Mouse (Mus musculus) neutrophil, adult 5-6 weeks (primary cell): ENCODE results near the gene Slc52a3. TPM values are rescaled to one million over a fixed set of nuclear protein-coding genes. Genes with fewer than 3 reads are reported as not detected.

Source experiments
- ATAC-seq: fragments of 151-379, 151-347 bp; 2 replicates; pipeline ENCODE4 v1.8.0; 2017; ENCODE audit warnings: mild to moderate bottlenecking, moderate TSS enrichment; ENCODE audit not compliant: insufficient number of reproducible peaks, poor library complexity, low FRiP score, severe bottlenecking; ENCODE audit errors: extremely low read depth
- total RNA-seq: library from RNA; stranded (forward); fragments of 200-1000 nt; gene quantifications from 2 replicates; pipeline ENCODE4 v1.2.3, GENCODE M21; 2017

The Slc52a3 gene
- total RNA-seq, 1 experiment from 2014 or later = 1.4 TPM

- no peak for ATAC-seq
These were observed 28.6 kb downstream of the Slc52a3 start for GRCm38 (mm10) chr2:152024883-152025422.

GRCm38 (mm10) chr2:152029252-152030082 is 33.2 kb downstream of the Slc52a3 start:
- ATAC-seq = peak; percentile 77

DNA sequence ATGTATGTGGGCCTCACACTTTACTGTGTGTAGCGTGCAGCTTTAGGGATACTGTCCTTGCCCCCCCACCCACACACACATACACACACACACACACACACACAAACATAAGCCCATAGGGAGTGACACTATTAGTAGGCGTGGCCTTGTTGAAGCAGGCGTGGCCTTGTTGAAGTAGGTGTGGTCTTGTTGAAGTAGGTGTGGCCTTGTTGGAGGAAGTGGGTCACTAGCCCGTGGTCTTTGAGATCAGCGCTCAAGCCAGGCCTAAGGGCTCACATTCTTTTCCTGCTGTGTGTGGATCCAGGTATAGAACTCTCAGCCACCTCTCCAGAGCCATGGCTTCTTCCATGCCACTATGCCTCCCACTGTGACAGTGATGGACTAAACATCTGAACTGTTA is 34.7 kb downstream of the Slc52a3 start:
- ATAC-seq = no peak

DNA sequence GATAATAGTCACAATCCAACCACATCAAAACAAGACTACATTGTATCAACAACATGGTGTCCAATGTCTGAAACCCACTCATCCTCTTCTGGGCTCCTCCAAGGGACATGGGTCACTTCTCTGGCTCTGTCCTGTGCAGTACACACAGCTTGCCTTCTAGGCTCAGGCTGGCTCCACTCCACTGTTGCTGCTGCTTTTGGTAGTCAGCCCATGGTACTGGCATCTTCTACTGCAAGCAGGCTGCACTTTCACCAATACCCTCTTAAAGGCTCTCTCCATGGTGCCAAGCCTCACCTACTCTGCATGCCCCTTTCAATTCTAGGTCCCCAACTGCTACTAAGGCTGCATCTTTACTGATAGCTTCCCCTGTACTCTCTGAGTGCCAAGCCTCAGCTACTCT is 43.8 kb downstream of the Slc52a3 start:
- no peak for ATAC-seq

DNA sequence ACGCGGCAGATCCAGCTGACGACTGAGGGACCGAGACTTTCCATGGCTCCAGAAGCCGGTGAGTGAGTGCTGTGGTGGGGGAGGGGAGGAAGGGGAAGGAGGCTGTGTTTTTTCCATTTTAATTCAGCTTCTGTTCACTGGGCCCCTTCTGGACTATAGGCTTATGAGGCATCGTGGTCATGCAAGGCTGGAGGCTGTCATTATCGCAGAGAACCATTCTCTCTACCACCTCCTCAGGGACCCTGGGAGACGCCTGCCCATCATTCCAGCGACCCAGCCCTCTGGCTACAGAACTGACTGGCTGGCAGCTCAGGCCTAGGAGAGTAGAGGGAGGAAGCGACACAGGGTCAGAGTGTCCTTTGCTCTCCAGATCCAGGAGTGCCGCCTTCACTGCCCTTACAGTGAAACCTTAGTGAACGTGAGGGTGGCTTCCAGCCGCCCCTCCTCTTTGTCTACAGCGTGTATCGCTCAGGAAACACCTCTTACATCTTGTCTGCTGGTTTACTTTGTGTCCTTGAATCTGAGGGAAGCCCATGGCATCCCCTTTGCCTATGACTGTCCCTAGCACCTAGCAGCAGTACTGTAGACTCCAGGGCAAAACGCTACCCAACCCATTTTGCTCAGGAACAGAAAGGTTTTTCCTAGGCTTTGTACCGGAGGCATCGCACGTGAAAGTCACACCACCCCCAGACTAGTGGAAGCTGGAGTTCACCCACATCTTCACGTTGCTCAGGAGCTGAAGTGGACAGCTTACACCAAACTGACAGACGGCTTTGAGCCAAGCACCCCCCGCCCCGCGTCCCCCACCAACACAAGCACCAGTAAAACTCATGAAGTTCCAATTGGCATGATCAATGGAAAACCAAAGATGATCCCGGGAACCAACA is 51.0 kb downstream of the Slc52a3 start:
- ATAC-seq = no peak

DNA sequence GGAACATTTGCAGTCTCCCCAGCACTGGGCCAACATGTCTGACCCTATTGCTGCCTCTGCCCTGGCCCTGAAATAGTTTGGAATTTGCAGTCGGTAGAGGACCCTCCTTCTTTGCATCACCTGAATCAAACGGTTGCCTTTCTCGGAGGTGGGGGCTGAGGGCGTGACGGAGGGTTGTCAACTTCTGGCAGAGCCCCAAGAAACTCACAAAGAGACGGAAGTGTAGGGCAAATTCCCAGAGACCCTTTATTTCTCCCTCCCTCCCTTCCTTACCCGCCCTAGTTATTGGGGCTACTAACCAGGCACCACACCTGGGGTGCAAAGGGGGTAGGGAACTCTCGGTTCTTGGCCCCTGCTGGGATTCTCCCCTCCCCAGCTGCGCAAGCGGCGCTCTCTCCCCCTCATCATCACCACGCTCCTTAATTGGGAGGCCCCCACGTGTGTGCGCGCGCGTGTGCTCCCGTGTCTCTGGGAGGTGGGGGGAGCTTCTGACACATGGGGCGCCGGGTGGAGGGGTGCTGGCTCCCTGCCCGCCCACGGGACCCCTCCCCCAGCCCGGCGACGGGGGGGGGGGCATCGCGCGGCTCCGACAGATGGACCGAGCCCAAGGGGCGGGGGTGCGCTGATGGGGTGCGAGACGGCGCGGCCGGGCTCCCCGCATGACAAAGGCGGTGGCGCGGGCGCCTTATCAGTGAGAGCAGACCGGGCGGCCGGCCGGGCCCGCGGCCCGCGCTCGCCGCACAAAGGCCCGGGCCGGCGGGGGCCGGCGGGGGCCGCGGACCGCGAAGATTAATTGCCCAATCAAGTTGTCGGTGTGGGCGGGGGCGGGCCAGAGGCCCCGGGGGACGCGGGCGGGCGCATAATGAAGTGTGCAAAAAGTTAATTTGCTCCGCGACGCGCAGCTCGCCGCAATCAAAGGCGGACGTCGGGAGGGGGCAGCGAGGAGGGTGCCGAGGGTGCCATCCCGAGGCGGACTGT is 52.0 kb downstream of the Slc52a3 start:
- no peak for ATAC-seq

DNA sequence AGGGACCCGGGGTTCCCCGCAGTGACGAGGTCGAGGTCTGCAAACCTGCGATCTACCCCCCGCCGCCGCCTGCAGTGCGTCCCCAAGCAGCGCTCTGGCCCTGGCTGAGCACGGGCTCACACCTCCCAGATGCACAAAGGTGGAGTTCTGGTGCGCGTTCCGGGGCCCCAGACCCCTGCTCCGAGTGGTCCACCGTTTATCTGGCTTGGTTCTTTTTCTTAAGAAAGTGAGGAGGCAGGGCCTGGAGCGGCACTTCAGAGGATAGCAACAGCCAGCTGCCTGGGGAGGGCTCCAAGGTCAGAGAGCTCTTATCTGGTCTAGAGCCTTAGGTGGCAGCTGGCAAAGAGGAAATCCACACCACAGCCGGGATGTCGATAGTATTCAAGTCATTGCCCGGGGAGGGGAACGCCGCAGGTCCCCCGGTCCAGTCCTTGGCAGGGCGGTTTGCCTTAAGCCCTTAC is 52.7 kb downstream of the Slc52a3 start:
- ATAC-seq = no peak

- no peak for ATAC-seq
These were observed 53.4 kb downstream of the Slc52a3 start for GRCm38 (mm10) chr2:152049611-152050270.

- no peak for ATAC-seq
These were observed 54.0 kb downstream of the Slc52a3 start for GRCm38 (mm10) chr2:152050316-152050715.

- no peak for ATAC-seq
These were observed 55.7 kb downstream of the Slc52a3 start for GRCm38 (mm10) chr2:152051985-152052384.

- ATAC-seq = no peak
These were observed 59.1 kb downstream of the Slc52a3 start for GRCm38 (mm10) chr2:152055406-152055805.

- no peak for ATAC-seq
These were observed 60.3 kb downstream of the Slc52a3 start for GRCm38 (mm10) chr2:152056368-152057251.

DNA sequence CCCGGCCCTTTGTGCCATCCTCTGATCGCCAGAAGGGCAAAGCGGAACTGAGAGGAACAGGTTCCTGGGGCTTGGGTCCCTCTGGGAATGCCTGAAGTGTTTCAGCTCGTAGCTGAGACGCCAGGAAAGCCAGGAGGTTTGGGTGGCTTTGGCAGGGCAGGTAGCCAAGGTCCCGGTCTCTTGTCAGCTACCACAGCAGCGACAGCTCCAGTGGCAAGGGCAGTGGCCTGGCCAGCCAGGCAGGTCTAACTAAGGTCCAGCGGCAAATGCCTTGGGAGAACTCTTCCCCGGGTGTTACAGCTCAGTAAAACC is 60.9 kb downstream of the Slc52a3 start:
- ATAC-seq = no peak

Other genes with a start within 250 kb of the Slc52a3 start
- not detected in 2 replicates for gene Rspo4, start 153.6 kb upstream of the Slc52a3 start, total RNA-seq
- gene Angpt4, start 85.3 kb upstream of the Slc52a3 start, total RNA-seq = not detected in 2 replicates
- 5.3 and 7.4 TPM in 2 replicates for gene Fam110a, start 16.3 kb upstream of the Slc52a3 start, total RNA-seq
- gene Scrt2, start 85.0 kb downstream of the Slc52a3 start, total RNA-seq = not detected in 2 replicates
- gene Srxn1, start 109.0 kb downstream of the Slc52a3 start, total RNA-seq = 3.6 TPM in 2 replicates
- gene Tcf15, start 147.1 kb downstream of the Slc52a3 start, total RNA-seq = not detected in 2 replicates
- 108 and 118 TPM in 2 replicates for gene Csnk2a1, start 230.3 kb downstream of the Slc52a3 start, total RNA-seq